Mouse (Mus musculus): ENCODE measurements around the gene Cd40. TPM values are rescaled to one million over a fixed set of nuclear protein-coding genes. Genes with fewer than 3 reads are reported as not detected.

Gene Cd40
- total RNA-seq, 2 experiments from 2014 or later = 0.48 to 0.76 TPM

DNA sequence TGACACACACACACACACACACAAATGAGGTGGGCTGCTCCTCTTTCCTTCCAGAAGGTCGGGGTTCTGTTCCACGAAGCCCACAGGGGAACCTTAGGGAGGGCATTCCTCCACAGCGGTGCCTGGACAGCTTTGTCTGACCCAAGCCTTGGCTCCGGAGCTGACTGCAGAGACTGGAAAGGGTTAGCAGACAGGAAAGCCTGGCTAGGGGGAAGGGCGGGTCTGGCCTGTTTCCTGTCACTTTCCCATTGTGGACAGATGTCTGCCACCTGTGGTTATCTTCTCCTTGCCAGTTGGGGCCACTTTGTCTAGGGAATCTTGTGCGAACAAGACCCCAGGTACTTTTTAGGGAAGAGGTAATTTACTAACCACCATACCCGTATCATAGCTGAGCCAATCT lies 478 bp downstream of the Cd40 start:
- no peak for DNase-seq

DNA sequence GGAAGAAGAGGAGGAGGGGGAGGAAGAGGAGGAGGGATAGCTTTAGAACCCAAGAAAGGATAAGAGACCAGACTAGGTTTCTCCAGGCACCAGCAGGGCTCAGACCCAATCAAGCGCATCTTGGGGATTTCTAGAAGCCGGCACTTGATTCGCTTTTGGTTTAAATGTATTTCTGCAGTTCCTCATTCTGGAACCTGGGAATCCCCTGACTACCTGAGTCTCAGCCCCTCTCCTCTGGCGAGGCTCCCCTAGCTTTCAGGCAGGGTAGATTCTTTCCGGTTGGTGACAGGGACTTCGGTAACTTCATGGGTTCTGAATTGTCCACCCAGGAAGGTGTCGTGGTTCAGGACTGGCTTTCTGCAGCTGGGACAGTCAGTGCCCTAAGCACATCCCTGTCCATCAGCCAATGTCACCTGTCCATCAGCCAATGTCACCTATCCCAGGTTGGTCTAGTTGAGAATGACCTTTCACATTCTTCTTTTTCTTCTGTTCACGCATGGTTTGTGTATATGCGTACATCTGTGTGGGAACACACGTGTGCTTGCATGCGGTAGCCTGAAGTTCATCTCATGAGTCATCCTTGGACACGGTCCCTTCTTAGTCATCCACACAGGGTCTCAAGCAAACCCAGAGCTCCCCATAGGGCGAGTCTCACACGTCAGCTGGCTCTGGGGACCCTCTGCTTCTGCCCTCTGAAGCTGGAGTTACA lies 1.1 kb downstream of the Cd40 start:
- no peak for DNase-seq
- intact Hi-C loops (cut with DNase I) = no loop called here

More for the DNA sequence above, 478 bp downstream of the Cd40 start:
- intact Hi-C loops (cut with DNase I) = no loop called here

GRCm38 (mm10) chr2:165059961-165060360 lies 4.5 kb downstream of the Cd40 start:
- intact Hi-C loops (cut with DNase I) = no loop called here
- DNase-seq = no peak

DNA sequence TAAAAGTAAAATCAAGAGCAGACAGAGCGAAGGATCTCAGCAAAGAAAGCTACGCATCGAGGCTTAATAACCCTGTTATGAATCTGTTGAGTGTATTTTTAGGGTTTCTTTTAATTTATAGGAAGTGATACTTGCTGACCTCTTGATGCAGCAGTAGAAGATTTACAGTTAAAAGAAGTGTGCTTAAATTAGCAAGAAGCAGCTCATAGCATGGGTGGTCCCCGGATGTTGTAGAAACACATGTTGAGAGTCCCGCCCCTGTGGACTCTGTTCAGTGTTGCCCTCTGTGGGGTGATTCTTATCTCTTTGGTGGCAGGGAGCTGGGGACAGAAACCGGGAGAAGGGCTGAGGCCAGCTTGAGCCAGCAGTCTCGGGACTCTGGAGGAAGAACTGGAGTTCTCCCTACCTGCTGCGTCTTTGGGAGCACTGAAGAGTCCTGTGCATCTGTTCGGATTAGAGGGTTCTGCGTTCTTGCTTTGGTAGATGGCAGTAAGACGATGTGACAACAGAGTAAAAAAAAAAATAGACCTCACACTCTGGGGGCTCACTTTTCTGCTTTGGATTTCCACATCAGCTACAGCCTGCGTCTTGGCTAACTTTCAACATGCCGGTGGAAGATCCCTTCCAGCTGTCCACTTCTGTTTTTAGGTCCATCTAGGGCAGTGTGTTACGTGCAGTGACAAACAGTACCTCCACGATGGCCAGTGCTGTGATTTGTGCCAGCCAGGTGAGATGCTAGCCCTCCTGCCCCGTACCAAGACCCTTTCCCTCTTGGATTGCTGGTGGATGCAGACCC lies 6.4 kb downstream of the Cd40 start:
- intact Hi-C loops (cut with DNase I) = no loop called here
- DNase-seq = no peak

DNA sequence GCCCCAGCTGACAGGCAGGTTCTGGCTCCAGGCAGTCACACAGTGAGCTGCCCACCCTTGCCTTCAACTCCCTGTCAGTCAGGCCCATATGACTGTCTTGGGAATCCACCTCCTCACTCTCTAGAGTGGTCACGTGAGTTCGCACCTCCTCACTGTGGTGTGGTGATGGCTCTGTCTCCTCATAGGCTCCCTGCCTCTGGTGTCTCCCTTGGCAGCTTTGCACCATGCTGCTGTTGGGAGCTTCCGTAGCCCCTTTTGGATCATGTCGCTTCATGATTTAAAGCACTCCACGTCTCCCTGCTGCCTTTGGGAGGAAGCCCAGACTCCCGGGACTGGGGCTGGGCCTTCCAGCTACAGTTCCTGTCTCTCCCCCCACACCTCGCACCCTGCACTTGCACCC lies 9.1 kb downstream of the Cd40 start:
- DNase-seq = no peak
- intact Hi-C loops (cut with DNase I) = no loop called here

DNA sequence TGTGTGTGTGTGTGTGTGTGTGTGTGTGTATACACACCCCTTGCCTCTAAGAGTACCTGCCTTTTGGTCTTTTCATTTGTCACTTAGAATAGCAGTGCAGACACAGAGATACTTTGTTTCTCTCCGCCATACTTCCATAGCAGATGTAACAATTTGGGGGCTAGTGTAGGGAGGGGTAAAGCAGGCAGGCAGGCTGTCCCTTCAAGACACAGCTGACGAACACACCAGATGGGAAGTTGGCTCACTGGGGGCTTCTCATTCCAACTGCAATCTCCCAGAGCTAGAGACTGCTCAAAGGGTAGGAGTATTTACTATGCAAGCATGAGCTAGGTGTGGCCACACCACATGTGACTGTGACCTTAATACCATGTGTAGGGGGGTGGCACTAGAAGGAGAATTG lies 13.4 kb downstream of the Cd40 start:
- intact Hi-C loops (cut with DNase I) = no loop called here

GRCm38 (mm10) chr2:165070096-165070816 lies 14.8 kb downstream of the Cd40 start:
- intact Hi-C loops (cut with DNase I) = loop anchor here (5.0 kb wide), 1 partner anchor 167 kb away; no protein-coding TSS in a partner anchor
- DNase-seq = peak; percentile 24 to 39

More for the DNA sequence above, 13.4 kb downstream of the Cd40 start:
- no peak for DNase-seq

DNA sequence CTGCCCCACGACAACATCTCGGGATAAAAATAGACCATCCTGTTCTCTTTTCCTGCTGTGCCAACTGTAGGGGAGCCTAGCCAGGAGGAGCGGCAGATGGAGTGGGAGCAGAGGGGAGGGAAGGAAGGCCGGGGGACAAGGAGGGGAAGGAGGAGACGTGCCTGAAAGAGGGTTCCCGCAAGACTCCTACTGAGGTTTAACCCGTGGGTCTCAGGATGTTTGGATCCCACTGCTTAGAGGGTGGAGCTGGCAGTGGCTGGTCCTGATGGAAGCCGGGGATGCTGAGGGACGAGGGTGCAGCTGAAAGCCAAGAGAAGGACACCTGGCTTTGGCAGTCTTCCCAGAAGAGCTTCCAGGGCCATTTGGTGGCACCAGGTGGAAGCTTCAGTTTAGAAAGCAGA lies 18.0 kb downstream of the Cd40 start:
- no peak for DNase-seq
- intact Hi-C loops (cut with DNase I) = loop anchor here (5.0 kb wide), 1 partner anchor 164 kb away; no protein-coding TSS in a partner anchor

DNA sequence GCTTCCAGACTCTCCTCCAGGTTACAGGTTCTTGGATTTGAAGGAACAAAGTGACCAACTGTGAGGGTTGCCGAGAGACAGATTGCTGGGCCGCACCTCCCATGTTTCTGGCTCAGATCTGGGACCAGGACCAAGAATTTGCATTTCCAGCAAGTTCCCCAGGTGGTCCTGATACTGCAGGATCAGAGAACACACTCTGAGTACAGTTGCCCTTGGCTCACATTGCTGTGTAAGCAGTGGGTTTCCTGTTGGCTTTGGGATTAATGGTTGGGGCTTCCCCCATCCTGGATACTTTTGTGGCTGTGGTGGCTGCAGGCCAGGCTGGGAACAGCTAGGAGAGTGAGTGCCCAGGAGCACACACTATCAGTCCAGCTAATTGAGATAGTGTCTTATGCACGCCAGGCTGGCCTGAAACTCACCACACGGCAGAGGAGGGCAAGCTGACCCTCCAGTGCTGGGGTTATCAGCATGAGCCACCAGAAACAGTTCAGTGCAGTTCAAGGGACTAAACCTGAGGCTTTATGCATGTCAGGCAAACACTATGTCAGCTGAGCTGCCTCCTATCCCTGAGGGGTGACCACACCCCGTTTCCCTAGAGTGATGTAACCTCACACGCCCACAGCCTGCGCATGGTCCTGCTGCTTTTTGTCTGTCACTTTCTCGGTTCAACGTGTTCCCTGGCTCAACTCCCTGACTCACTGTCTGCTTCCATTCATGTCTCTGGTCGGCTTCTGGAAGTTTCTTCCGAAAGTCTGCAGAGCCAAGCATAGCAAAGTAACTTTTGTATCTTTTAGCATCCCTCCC lies 18.9 kb downstream of the Cd40 start:
- no peak for DNase-seq

GRCm38 (mm10) chr2:165074937-165075336 lies 19.5 kb downstream of the Cd40 start:
- intact Hi-C loops (cut with DNase I) = loop anchor here (1.0 to 5.0 kb wide), 4 partner anchors 162 to 286 kb away; no protein-coding TSS in a partner anchor
- DNase-seq = peak; percentile 58 to 70

More for the DNA sequence above, 18.9 kb downstream of the Cd40 start:
- intact Hi-C loops (cut with DNase I) = loop anchor here (1.0 to 5.0 kb wide), 2 partner anchors 163 to 287 kb away; no protein-coding TSS in a partner anchor

GRCm38 (mm10) chr2:165077055-165077454 lies 21.6 kb downstream of the Cd40 start:
- no peak for DNase-seq
- intact Hi-C loops (cut with DNase I) = loop anchor here (5.0 kb wide), 1 partner anchor 260 kb away; no protein-coding TSS in a partner anchor

DNA sequence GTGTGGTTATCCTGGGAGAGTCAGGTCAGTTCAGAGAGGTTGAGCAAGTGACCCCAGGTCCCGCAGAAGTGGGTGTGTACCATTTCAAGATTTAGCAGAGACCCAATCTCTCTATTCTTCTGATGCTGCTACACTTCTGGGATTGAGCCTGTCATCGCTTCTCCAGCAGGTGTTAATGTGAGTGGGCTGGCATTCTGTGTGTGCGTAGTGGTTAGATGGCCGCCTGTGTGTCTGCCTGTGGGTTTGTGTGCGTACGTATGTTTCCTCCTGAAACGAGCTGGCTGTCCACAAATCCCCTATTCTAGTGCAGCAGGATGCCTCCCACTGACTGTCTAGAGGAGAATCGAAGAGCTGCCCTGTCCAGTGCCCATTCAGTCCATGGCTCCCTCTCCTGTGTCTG lies 22.6 kb downstream of the Cd40 start:
- DNase-seq = no peak
- intact Hi-C loops (cut with DNase I) = loop anchor here (5.0 kb wide), 1 partner anchor 259 kb away; no protein-coding TSS in a partner anchor

DNA sequence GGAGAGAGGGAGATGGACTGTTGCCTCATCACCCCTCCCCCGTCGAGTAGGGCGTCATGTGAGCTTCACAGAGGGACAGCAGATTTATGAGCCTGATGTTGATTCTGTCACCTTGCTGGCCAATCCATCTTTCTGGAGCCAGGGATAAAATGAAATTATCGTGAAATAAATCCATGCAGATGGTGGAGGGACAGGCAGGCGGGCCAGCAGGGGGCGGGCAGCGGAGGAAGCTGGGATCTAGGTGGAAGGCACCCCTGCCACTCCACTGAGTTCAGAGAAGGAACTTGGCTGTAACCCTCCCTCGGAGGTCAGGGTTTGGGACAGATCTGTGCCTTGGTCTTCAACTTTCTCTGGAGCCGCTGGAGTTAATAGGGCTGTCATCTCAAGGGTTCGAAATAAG lies 23.2 kb downstream of the Cd40 start:
- intact Hi-C loops (cut with DNase I) = loop anchor here (5.0 kb wide), 1 partner anchor 259 kb away; no protein-coding TSS in a partner anchor
- DNase-seq = no peak

DNA sequence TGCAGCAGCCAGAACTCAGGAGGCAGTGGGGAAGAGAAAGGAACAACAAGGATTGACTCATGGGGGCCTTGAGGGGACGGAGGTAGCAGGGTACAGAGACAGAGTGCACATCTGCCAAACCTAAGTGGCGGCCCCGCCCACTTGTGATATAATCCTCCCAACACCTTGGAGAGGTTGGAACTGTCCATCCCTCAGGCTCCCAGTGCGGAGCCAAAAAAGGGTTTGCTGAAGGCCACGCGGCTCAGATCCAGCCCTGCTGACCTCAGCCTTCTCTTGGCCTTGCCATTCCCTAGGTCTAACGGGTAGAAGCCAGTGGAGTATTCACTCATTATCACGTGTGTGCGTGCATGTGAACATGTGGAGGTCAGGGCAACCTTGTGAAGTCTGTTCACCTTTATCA lies 25.2 kb downstream of the Cd40 start:
- intact Hi-C loops (cut with DNase I) = no loop called here
- no peak for DNase-seq

DNA sequence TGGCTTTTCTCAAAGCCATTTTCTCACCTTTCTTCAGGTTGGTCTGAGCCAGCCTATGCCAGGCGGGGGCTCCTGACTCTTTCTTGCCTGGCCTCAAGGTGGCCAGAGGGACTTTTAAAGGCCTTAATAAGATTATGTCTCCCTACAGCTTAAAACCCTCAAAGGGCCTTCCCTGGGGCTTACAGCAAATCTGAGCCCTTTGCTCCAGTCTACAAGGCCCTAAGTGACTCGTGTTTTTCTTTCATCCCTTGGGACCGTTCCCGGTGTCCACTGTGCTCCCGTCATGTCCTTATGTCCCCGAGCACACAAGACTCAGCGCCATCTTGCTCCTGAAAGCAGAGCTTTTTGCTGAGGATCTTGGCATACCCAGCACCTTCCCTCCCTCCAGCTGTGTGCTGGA lies 25.8 kb downstream of the Cd40 start:
- intact Hi-C loops (cut with DNase I) = no loop called here
- DNase-seq = no peak

- intact Hi-C loops (cut with DNase I) = no loop called here
These were observed 31.2 kb downstream of the Cd40 start for GRCm38 (mm10) chr2:165086634-165087033.

DNA sequence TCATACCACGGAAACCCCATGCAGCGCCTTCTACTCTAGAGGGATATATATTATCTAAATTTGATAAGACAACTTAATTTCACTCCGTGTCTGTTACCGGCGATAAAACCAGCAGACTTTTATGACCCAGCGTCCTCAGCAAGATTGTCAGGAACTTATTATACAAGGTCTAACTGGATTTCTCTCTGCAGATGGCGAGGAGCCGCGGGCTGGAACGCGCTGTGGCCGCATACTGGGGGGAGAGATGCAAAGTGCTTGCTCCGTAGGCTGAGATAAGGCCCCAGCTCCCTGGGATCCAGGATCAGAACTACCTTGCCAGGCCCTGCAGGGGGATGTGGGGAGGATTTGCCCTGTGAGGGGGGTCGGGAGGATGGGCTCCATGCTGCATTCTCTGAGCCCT lies 34.0 kb downstream of the Cd40 start:
- no peak for DNase-seq
- intact Hi-C loops (cut with DNase I) = no loop called here

More at GRCm38 (mm10) chr2:165086634-165087033, 31.2 kb downstream of the Cd40 start:
- DNase-seq = no peak

DNA sequence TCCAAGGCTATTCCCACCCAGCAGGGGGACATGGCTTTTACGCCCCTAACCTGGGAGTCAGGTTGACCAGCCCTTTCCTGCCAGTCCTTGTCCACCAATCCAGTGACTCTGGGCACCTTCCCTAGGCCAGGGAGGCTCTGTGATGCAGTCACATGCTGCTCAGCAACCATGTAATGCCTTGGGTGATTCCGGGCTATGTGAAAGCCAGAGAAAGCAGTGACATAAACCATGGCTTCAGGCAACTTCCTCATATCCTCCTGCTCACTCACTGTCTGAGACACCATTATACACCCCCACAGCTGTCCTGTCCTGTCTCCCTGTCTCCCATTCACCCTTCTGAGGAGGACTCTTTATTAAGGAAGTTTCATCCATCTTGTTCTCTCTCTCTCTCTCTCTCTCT lies 35.2 kb downstream of the Cd40 start, which contains the start of gene 1700025C18Rik:
Gene 1700025C18Rik, minus strand, starts transcription at position 101 of the 400 bp plus-strand sequence.
- no peak for DNase-seq

DNA sequence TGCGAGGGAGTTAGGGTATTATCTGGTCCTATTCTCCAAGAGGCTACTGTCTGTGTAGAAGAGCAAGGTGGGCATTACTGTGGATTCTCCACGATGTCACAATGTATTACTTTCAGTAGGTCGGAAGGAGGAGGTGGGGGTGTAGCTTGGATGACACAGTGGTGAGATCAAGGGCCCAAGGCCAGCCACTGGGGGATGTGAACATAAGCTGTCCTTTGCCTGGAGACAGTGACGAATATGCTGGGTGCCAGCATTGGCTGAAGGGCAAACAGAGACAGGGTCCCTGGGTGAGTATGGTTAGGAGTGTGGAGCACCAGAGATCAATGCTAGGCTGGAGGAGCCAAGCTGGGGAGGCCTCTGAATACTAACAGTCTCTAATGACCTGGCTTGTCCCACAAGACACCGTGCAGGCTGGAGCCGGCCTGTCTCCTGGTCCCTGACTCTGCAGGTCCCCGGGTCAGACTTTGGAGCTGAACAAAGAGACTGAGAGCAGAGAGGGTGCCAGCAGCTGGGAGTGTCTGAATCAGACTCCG lies 36.1 kb downstream of the Cd40 start:
- intact Hi-C loops (cut with DNase I) = no loop called here
- DNase-seq = no peak

More for the DNA sequence above, 35.2 kb downstream of the Cd40 start, which contains the start of gene 1700025C18Rik:
- intact Hi-C loops (cut with DNase I) = no loop called here
